Mouse (Mus musculus) heart, embryonic 13.5 days (tissue): ENCODE measurements around the gene Fgfr2. TPM values are rescaled to one million over a fixed set of nuclear protein-coding genes. Genes with fewer than 3 reads are reported as not detected.
A peak's percentile ranks its signal among the peaks of the same experiment; 100 is the strongest.

ENCODE experiments used
- ATAC-seq: fragments of 200-750 bp; cut with Nextera tagmentation; 2 replicates; pipeline ENCODE4 v1.8.0; 2017; ENCODE audit warnings: moderate TSS enrichment; ENCODE audit not compliant: insufficient number of reproducible peaks, low FRiP score, low TSS enrichment; ENCODE audit errors: extremely low read depth
- H3K27ac ChIP-seq: fragments of 300-500 bp; sonication (generic); replicated peaks from 2 replicates; pipeline ENCODE4 v1.5.1; 2015; ENCODE audit warnings: moderate library complexity, mild to moderate bottlenecking, inconsistent platforms
- H3K27me3 ChIP-seq: fragments of 300-500 bp; sonication (generic); replicated peaks from 2 replicates; pipeline ENCODE4 v1.6.1; 2015; ENCODE audit warnings: mild to moderate bottlenecking, inconsistent platforms
- H3K36me3 ChIP-seq: fragments of 300-500 bp; sonication (generic); 2 replicates; pipeline ENCODE4 v1.6.1; 2015; ENCODE audit warnings: mild to moderate bottlenecking, inconsistent platforms
- H3K4me1 ChIP-seq: fragments of 300-500 bp; sonication (generic); 2 replicates; pipeline ENCODE4 v1.6.1; 2015; ENCODE audit warnings: inconsistent platforms
- H3K4me2 ChIP-seq: fragments of 300-500 bp; sonication (generic); 2 replicates; pipeline ENCODE4 v1.6.1; 2015; ENCODE audit warnings: inconsistent platforms, mild to moderate bottlenecking, moderate library complexity
- H3K4me3 ChIP-seq: fragments of 300-500 bp; sonication (generic); 2 replicates; pipeline ENCODE4 v1.5.1; 2015; ENCODE audit warnings: moderate library complexity, mild to moderate bottlenecking, inconsistent platforms
- H3K9ac ChIP-seq: fragments of 300-500 bp; sonication (generic); 2 replicates; pipeline ENCODE4 v1.6.1; 2015; ENCODE audit warnings: inconsistent platforms, mild to moderate bottlenecking, moderate library complexity
- H3K9me3 ChIP-seq: fragments of 300-500 bp; sonication (generic); 2 replicates; pipeline ENCODE4 v1.6.1; 2016; ENCODE audit warnings: inconsistent platforms
- WGBS: fragments of 180-500 bp; shearing (Covaris S2); methylation state at CpG from one replicate; pipeline ENCODE4 v1.1.7; 2015; ENCODE audit warnings: mixed read lengths; 5-methylcytosine and 5-hydroxymethylcytosine counted together
- polyA plus RNA-seq: library from polyadenylated mRNA; unstranded; fragments of >200 nt; fragmentation: Nextera tagmentation; extraction: Ambion mirVana; gene quantifications from 2 replicates; pipeline ENCODE4 v1.2.1, GENCODE M21; 2015

The Fgfr2 gene
- polyA plus RNA-seq, 1 experiment from 2014 or later: 22.5 TPM

GRCm38 (mm10) chr7:130764160-130764559 lies 2359.0 kb downstream of the Fgfr2 start:
- no peak overlapping the region for H3K4me3 ChIP-seq
- H3K36me3 ChIP-seq: peaks cover 61% of the 10 kb centered on the region
- H3K4me2 ChIP-seq: no peak overlapping the region
- H3K4me1 ChIP-seq: peaks cover 11% of the 10 kb centered on the region
- no peak for ATAC-seq
- WGBS: 92% methylated on average over 17 of the region's 17 CpGs
- H3K27ac ChIP-seq: no peak overlapping the region
- H3K27me3 ChIP-seq: no peaks in the 10 kb centered on the region
- H3K9ac ChIP-seq: no peak overlapping the region
- no peaks in the 10 kb centered on the region for H3K9me3 ChIP-seq

GRCm38 (mm10) chr7:130762071-130762897 lies 2360.9 kb downstream of the Fgfr2 start:
- no peak overlapping the region for H3K4me3 ChIP-seq
- no peaks in the 10 kb centered on the region for H3K27me3 ChIP-seq
- no peaks in the 10 kb centered on the region for H3K9me3 ChIP-seq
- 25% methylated on average over 17 of the region's 17 CpGs for WGBS
- H3K9ac ChIP-seq: peak overlapping the region; percentile 42; the same call in 1 of the 2 replicates
- 0 out of 2 replicates have a peak, but pooled peaks have one; percentile 23 for ATAC-seq
- H3K27ac ChIP-seq: peak overlapping the region; percentile 57
- no peak overlapping the region for H3K4me2 ChIP-seq
- peaks cover 13% of the 10 kb centered on the region for H3K4me1 ChIP-seq
- peaks cover 80% of the 10 kb centered on the region for H3K36me3 ChIP-seq

GRCm38 (mm10) chr7:130757326-130757865 lies 2365.8 kb downstream of the Fgfr2 start:
- Histone ChIP-seq H3K4me1 (peaks cover 29% of the 10 kb centered on the region), H3K36me3 (peaks cover 82% of the 10 kb centered on the region), H3K4me3 (no peak overlapping the region), H3K27ac (no peak overlapping the region), H3K27me3 (no peaks in the 10 kb centered on the region), H3K9ac (no peak overlapping the region), H3K9me3 (no peaks in the 10 kb centered on the region), H3K4me2 (no peak overlapping the region)
- ATAC-seq: no peak
- 83% methylated on average over 11 of the region's 11 CpGs for WGBS

GRCm38 (mm10) chr7:130756343-130756835 lies 2366.8 kb downstream of the Fgfr2 start:
- H3K4me1 ChIP-seq: peaks cover 30% of the 10 kb centered on the region
- 42% methylated on average over 7 of the region's 7 CpGs for WGBS
- H3K27me3 ChIP-seq: no peaks in the 10 kb centered on the region
- H3K9ac ChIP-seq: peak overlapping the region; percentile 52; the same call in 1 of the 2 replicates
- no peak for ATAC-seq
- H3K27ac ChIP-seq: peak overlapping the region; percentile 59
- peaks cover 88% of the 10 kb centered on the region for H3K36me3 ChIP-seq
- H3K4me3 ChIP-seq: no peak overlapping the region
- H3K4me2 ChIP-seq: peak overlapping the region; percentile 35; the same call in 1 of the 2 replicates
- no peaks in the 10 kb centered on the region for H3K9me3 ChIP-seq

- H3K27ac ChIP-seq: peak overlapping the region; percentile 8; the same call in 1 of the 2 replicates
These were observed 2368.4 kb downstream of the Fgfr2 start for GRCm38 (mm10) chr7:130754790-130755189.

GRCm38 (mm10) chr7:130751678-130752077 lies 2371.5 kb downstream of the Fgfr2 start:
- 61% methylated on average over 6 of the region's 9 CpGs for WGBS
- peaks cover 54% of the 10 kb centered on the region for H3K4me1 ChIP-seq
- ATAC-seq: no peak

More at GRCm38 (mm10) chr7:130754790-130755189, 2368.4 kb downstream of the Fgfr2 start:
- Histone ChIP-seq H3K27me3 (no peaks in the 10 kb centered on the region), H3K4me3 (no peak overlapping the region), H3K9me3 (no peaks in the 10 kb centered on the region), H3K9ac (no peak overlapping the region), H3K36me3 (peaks cover 81% of the 10 kb centered on the region), H3K4me2 (no peak overlapping the region), H3K4me1 (peaks cover 45% of the 10 kb centered on the region)
- 84% methylated on average over 2 of the region's 2 CpGs for WGBS
- ATAC-seq: no peak

GRCm38 (mm10) chr7:130750752-130751490 lies 2372.2 kb downstream of the Fgfr2 start:
- peak overlapping the region; percentile 53; the same call in 1 of the 2 replicates for H3K9ac ChIP-seq
- no peaks in the 10 kb centered on the region for H3K9me3 ChIP-seq
- H3K4me2 ChIP-seq: no peak overlapping the region
- peaks cover 82% of the 10 kb centered on the region for H3K36me3 ChIP-seq
- no peak for ATAC-seq
- H3K27ac ChIP-seq: peak overlapping the region; percentile 53
- 39% methylated on average over 17 of the region's 17 CpGs for WGBS
- no peak overlapping the region for H3K4me3 ChIP-seq
- H3K4me1 ChIP-seq: peaks cover 47% of the 10 kb centered on the region
- no peaks in the 10 kb centered on the region for H3K27me3 ChIP-seq

More at GRCm38 (mm10) chr7:130751678-130752077, 2371.5 kb downstream of the Fgfr2 start:
- Histone ChIP-seq H3K9ac (no peak overlapping the region), H3K27ac (no peak overlapping the region), H3K36me3 (peaks cover 75% of the 10 kb centered on the region), H3K27me3 (no peaks in the 10 kb centered on the region), H3K4me3 (no peak overlapping the region), H3K9me3 (no peaks in the 10 kb centered on the region), H3K4me2 (no peak overlapping the region)

GRCm38 (mm10) chr7:130749165-130749564 lies 2374.0 kb downstream of the Fgfr2 start:
- Histone ChIP-seq H3K4me2 (no peak overlapping the region), H3K4me3 (no peak overlapping the region), H3K4me1 (peaks cover 36% of the 10 kb centered on the region), H3K9ac (no peak overlapping the region), H3K9me3 (no peaks in the 10 kb centered on the region), H3K36me3 (peaks cover 84% of the 10 kb centered on the region), H3K27ac (no peak overlapping the region), H3K27me3 (no peaks in the 10 kb centered on the region)
- ATAC-seq: no peak
- 87% methylated on average over 4 of the region's 4 CpGs for WGBS

GRCm38 (mm10) chr7:130743239-130744025 lies 2379.7 kb downstream of the Fgfr2 start:
- Histone ChIP-seq H3K4me2 (no peak overlapping the region), H3K4me3 (no peak overlapping the region), H3K4me1 (peaks cover 18% of the 10 kb centered on the region), H3K36me3 (peaks cover 97% of the 10 kb centered on the region), H3K27me3 (no peaks in the 10 kb centered on the region), H3K9ac (no peak overlapping the region), H3K9me3 (no peaks in the 10 kb centered on the region), H3K27ac (no peak overlapping the region)
- WGBS: 81% methylated on average over 9 of the region's 9 CpGs
- no peak for ATAC-seq

GRCm38 (mm10) chr7:130741099-130741498 lies 2382.1 kb downstream of the Fgfr2 start:
- no peak overlapping the region for H3K27ac ChIP-seq
- H3K9ac ChIP-seq: no peak overlapping the region
- no peaks in the 10 kb centered on the region for H3K9me3 ChIP-seq
- peaks cover 100% of the 10 kb centered on the region for H3K36me3 ChIP-seq
- no peak overlapping the region for H3K4me3 ChIP-seq
- H3K4me2 ChIP-seq: no peak overlapping the region
- H3K27me3 ChIP-seq: no peaks in the 10 kb centered on the region
- ATAC-seq: no peak
- H3K4me1 ChIP-seq: peaks cover 14% of the 10 kb centered on the region
- WGBS: 78% methylated on average over 4 of the region's 4 CpGs
